Mouse (Mus musculus): ENCODE measurements around the gene Ccl27a. TPM values are rescaled to one million over a fixed set of nuclear protein-coding genes. Genes with fewer than 3 reads are reported as not detected.

The Ccl27a gene
- polyA plus RNA-seq, 1 experiment from 2014 or later = 1.1 TPM

- no peaks in the 10 kb centered on the region for H3K79me2 ChIP-seq (ENCODE audit: inconsistent target)
- H3K36me3 ChIP-seq (ENCODE audit: inconsistent target) = peaks cover 7% of the 10 kb centered on the region; the same call in 1 of the 2 replicates
- H3K27ac ChIP-seq = no peak overlapping the region
- peak overlapping the region; percentile 35 for H3K4me3 ChIP-seq (ENCODE audit: inconsistent target)
- WGBS (ENCODE audit: missing documents) = 2% methylated on average over 15 of the region's 15 CpGs
Observed at GRCm38 (mm10) chr4:41760288-41760721, 13.7 kb downstream of the Ccl27a start.

GRCm38 (mm10) chr4:41759656-41760287 lies 14.3 kb downstream of the Ccl27a start:
- H3K27ac ChIP-seq = no peak overlapping the region
- 67% methylated on average over 6 of the region's 6 CpGs for WGBS (ENCODE audit: missing documents)
- H3K79me2 ChIP-seq (ENCODE audit: inconsistent target) = no peaks in the 10 kb centered on the region
- H3K4me3 ChIP-seq (ENCODE audit: inconsistent target) = no peak overlapping the region
- H3K36me3 ChIP-seq (ENCODE audit: inconsistent target) = peaks cover 7% of the 10 kb centered on the region; the same call in 1 of the 2 replicates

DNA sequence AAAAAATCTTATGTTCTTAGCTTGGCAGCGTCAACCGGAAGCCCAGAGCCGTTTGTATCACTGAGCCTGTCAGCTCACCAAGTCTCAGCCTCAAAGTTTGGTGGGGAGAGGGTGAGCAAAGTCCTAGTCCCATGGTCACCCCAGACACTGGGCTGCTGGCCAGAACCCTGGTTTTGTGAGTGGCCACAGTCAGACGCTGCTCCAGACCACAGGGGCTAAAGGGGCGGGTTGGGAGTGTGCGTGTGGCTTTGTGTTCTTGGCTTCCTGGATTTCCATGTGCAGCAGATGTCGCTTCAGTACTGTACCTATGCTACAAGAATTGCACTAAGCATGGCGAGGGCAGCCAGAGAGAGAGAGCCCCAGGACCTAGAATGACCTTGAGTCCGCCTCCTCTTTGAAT lies 14.8 kb downstream of the Ccl27a start:
- 38% methylated on average over 9 of the region's 9 CpGs for WGBS (ENCODE audit: missing documents)
- Histone ChIP-seq H3K4me3 (ENCODE audit: inconsistent target) (no peak overlapping the region), H3K27ac (no peak overlapping the region), H3K79me2 (ENCODE audit: inconsistent target) (no peaks in the 10 kb centered on the region), H3K36me3 (ENCODE audit: inconsistent target) (peaks cover 7% of the 10 kb centered on the region; the same call in 1 of the 2 replicates)

- Histone ChIP-seq H3K36me3 (ENCODE audit: inconsistent target) (peaks cover 7% of the 10 kb centered on the region; the same call in 1 of the 2 replicates), H3K79me2 (ENCODE audit: inconsistent target) (no peaks in the 10 kb centered on the region), H3K27ac (no peak overlapping the region), H3K4me3 (ENCODE audit: inconsistent target) (no peak overlapping the region)
- 88% methylated on average over 4 of the region's 4 CpGs for WGBS (ENCODE audit: missing documents)
Observed at GRCm38 (mm10) chr4:41758701-41759100, 15.3 kb downstream of the Ccl27a start.

- Histone ChIP-seq H3K36me3 (ENCODE audit: inconsistent target) (peaks cover 7% of the 10 kb centered on the region; the same call in 1 of the 2 replicates), H3K79me2 (ENCODE audit: inconsistent target) (no peaks in the 10 kb centered on the region), H3K27ac (no peak overlapping the region), H3K4me3 (ENCODE audit: inconsistent target) (no peak overlapping the region)
- WGBS (ENCODE audit: missing documents) = 94% methylated on average over 11 of the region's 11 CpGs
Observed at GRCm38 (mm10) chr4:41758021-41758420, 16.0 kb downstream of the Ccl27a start.

DNA sequence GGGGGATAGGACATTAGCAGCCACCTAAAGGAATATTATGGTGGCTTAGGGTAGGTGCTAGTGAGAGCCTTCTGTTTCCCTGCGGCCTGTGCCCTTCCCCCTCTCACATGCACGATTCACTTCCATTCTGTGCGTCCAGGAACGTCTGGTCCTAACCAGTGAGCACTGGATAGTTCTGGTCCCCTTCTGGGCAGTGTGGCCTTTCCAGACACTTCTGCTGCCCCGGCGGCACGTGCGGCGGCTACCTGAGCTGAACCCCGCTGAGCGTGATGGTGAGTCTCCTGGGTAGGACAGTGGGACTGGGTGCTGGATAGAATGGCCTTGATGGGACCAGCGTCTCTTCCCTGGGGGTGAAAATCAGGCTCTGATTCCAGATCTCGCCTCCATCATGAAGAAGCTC lies 16.7 kb downstream of the Ccl27a start:
- H3K36me3 ChIP-seq (ENCODE audit: inconsistent target) = peaks cover 7% of the 10 kb centered on the region; the same call in 1 of the 2 replicates
- 92% methylated on average over 13 of the region's 13 CpGs for WGBS (ENCODE audit: missing documents)
- no peak overlapping the region for H3K4me3 ChIP-seq (ENCODE audit: inconsistent target)
- H3K27ac ChIP-seq = no peak overlapping the region
- H3K79me2 ChIP-seq (ENCODE audit: inconsistent target) = no peaks in the 10 kb centered on the region

DNA sequence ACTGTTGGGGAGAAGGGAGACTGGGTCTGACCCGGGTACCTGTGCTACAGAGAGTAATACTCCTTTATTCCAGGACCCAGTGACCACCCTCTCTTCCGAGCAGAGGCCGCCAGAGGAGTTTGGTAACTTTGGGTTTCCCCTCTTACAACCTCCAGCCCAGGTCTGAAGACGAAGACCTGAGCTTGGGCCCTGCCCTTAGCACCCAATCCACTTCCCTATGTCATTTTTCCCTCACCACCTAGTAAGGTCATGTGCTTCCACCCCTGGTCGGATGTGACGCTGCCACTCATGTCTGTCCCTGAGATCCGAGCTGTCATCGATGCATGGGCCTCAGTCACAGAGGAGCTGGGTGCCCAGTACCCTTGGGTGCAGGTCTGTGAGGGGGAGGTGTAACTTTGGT lies 17.6 kb downstream of the Ccl27a start:
- H3K79me2 ChIP-seq (ENCODE audit: inconsistent target) = no peaks in the 10 kb centered on the region
- H3K27ac ChIP-seq = peak overlapping the region; percentile 75; the same call in 1 of the 2 replicates
- peak overlapping the region; percentile 83 for H3K4me3 ChIP-seq (ENCODE audit: inconsistent target)
- peaks cover 7% of the 10 kb centered on the region; the same call in 1 of the 2 replicates for H3K36me3 ChIP-seq (ENCODE audit: inconsistent target)
- WGBS (ENCODE audit: missing documents) = 51% methylated on average over 8 of the region's 8 CpGs

DNA sequence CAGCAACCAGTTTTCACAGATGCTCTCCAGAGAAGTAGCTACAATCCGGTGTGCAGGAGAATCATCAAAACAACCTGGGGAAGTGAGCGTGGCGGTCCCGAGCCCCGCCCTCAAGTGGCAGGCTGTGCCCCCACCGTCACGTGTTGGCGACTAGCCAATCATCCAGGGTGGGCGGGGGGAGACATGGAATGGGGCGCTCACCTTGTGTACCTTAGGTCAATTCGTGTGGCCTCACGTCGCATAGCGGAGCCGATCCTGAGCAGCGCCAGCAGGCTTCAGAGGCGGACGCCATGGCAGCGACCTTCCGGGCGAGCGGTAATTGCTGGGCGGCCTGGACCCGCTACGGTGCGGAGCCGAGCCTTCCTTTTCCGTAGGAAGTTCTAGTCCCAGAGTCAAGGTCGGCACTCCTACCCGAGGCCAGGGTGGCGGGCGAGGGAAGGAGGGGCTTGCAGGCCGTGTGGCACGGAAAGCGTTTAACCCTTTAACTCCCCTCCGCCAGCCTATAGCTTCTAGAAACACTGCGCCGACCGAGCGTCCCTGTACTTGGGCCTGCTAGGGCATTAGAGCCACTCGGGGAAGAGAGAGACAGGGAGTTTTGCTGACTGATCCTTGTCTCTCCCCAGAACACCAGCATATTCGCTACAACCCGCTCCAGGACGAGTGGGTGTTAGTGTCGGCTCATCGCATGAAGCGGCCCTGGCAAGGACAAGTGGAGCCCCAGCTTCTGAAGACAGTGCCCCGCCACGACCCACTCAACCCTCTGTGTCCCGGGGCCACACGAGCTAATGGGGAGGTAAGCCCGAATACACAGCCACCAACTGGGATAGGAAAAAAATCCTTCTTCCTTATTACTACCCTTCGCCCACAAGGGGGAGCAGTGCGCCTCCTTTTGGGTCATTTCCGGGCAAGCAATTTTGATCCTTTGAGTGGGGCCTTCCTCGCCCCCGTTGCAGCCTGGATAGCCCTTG lies 18.4 kb downstream of the Ccl27a start, which contains the start of gene Sigmar1:
Gene Sigmar1, minus strand, starts transcription at position 820 of the 968 bp plus-strand sequence.
- H3K4me3 ChIP-seq (ENCODE audit: inconsistent target) = peak within 1 kb of the TSS; percentile 83
- no peaks in the 10 kb centered on the region for H3K79me2 ChIP-seq (ENCODE audit: inconsistent target)
- H3K36me3 ChIP-seq (ENCODE audit: inconsistent target) = peaks cover 7% of the 10 kb centered on the region; the same call in 1 of the 2 replicates
- peak within 1 kb of the TSS; percentile 75 for H3K27ac ChIP-seq
- WGBS (ENCODE audit: missing documents) = under 1% methylated on average over 57 of the region's 57 CpGs

GRCm38 (mm10) chr4:41754797-41755337 lies 19.2 kb downstream of the Ccl27a start, which contains the start of gene Galt:
Galt (plus strand) TSS chr4:41755228.
- H3K27ac ChIP-seq = peak within 1 kb of the TSS; percentile 75
- peak within 1 kb of the TSS; percentile 83 for H3K4me3 ChIP-seq (ENCODE audit: inconsistent target)
- WGBS (ENCODE audit: missing documents) = 17% methylated on average over 14 of the region's 14 CpGs
- H3K79me2 ChIP-seq (ENCODE audit: inconsistent target) = no peaks in the 10 kb centered on the region
- H3K36me3 ChIP-seq (ENCODE audit: inconsistent target) = peaks cover 7% of the 10 kb centered on the region; the same call in 1 of the 2 replicates

GRCm38 (mm10) chr4:41745021-41745420 lies 29.0 kb downstream of the Ccl27a start:
- 60% methylated on average over 1 of the region's 1 CpGs for WGBS (ENCODE audit: missing documents)
- H3K36me3 ChIP-seq (ENCODE audit: inconsistent target) = no peaks in the 10 kb centered on the region
- no peak overlapping the region for H3K4me3 ChIP-seq (ENCODE audit: inconsistent target)
- peaks cover under 1% of the 10 kb centered on the region; the same call in 1 of the 2 replicates for H3K79me2 ChIP-seq (ENCODE audit: inconsistent target)
- H3K27ac ChIP-seq = no peak overlapping the region

DNA sequence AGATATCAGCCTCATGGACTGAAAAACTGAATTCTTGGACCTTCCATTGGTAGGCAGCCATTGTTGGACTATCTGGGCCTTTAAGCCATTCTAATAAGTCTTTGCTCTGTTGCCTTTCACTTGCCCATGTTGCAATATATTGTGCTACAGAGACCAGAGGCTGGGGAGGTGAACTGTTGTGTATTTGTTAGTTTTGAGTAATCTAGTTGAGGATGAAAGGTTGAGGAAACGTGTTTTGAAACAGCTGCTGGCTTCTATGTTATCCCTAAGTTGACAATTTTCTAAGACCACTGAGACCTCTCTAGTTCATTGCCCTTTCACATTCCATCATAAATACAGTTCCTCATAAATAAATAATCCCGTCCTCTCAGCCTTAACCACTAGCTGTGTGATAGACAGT lies 29.9 kb downstream of the Ccl27a start:
- no peaks in the 10 kb centered on the region for H3K36me3 ChIP-seq (ENCODE audit: inconsistent target)
- WGBS (ENCODE audit: missing documents) = 83% methylated on average over 2 of the region's 2 CpGs

DNA sequence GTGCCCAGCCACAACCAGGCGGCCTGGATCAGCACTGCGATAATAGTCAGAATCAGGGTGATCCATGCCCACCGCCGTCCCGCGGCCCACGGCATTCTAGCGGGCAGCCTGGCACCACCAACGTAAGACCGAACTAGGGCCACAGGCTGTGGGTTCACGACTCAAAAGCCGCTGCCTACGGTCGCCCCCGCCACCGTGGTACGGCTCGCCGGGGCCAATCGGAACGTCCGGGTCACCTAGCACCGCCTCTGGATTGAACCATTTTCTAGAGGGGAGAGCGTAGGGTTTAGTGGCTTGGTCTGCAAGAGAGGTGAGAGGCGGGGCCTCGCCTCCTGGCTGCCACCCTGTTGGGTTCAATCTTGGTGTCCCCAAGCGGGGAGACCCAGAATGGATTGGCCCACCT lies 32.9 kb downstream of the Ccl27a start:
- WGBS (ENCODE audit: missing documents) = 2% methylated on average over 27 of the region's 27 CpGs
- H3K36me3 ChIP-seq (ENCODE audit: inconsistent target) = no peaks in the 10 kb centered on the region
- H3K79me2 ChIP-seq (ENCODE audit: inconsistent target) = peaks cover 13% of the 10 kb centered on the region
- peak overlapping the region; percentile 65 for H3K4me3 ChIP-seq (ENCODE audit: inconsistent target)
- H3K27ac ChIP-seq = peak overlapping the region; percentile 73

More for the DNA sequence above, 29.9 kb downstream of the Ccl27a start:
- Histone ChIP-seq H3K27ac (no peak overlapping the region), H3K79me2 (ENCODE audit: inconsistent target) (peaks cover 10% of the 10 kb centered on the region), H3K4me3 (ENCODE audit: inconsistent target) (no peak overlapping the region)

DNA sequence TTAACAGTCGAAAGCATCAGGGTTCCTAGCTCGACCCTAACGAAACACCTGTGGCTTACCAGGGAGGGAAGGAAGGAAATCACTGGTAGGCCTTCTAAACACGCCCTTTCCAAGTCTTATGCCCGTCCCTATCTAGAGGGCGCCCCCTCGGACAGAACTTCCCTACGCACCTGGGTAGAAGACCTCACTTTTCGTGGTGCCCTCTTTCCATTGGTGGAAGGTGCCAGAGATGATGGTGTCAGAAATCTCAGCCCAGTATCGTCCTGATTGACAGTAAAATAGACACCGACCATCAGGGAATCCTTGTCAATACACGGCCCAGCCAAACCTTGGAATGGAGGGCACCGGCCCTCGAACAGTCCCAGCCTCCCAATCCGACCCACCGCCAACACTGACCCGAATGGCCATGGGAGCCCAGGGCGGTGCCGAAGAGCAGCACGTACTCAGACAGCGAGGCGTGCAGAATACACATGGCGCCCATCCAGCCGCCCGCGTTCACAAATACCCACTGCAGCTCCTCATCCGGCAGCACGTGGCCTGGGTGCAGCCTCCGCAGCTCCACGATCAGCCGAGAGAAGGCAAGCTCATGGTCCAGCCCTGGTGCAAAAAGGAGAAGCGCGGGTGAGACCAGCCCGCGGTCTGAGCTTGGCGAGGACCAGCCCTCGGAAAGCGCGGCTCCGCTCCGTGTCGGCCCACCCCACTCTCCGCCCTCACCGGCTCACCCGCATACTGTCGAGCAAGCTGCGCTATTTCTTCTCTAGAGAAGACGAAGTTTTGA lies 33.5 kb downstream of the Ccl27a start:
- peak overlapping the region; percentile 73 for H3K27ac ChIP-seq
- WGBS (ENCODE audit: missing documents) = under 1% methylated on average over 48 of the region's 48 CpGs
- H3K4me3 ChIP-seq (ENCODE audit: inconsistent target) = peak overlapping the region; percentile 65
- no peaks in the 10 kb centered on the region for H3K36me3 ChIP-seq (ENCODE audit: inconsistent target)
- H3K79me2 ChIP-seq (ENCODE audit: inconsistent target) = peaks cover 13% of the 10 kb centered on the region

- Histone ChIP-seq H3K4me3 (ENCODE audit: inconsistent target) (no peak overlapping the region), H3K79me2 (ENCODE audit: inconsistent target) (peaks cover 13% of the 10 kb centered on the region), H3K27ac (no peak overlapping the region), H3K36me3 (ENCODE audit: inconsistent target) (no peaks in the 10 kb centered on the region)
- 85% methylated on average over 13 of the region's 13 CpGs for WGBS (ENCODE audit: missing documents)
Observed at GRCm38 (mm10) chr4:41739260-41739659, 34.8 kb downstream of the Ccl27a start.
